In genomic region chr17:34670235-34670634, GRCm38 (mm10) we compare ENCODE assay signal across 8 mouse cellular contexts. TPM values are rescaled to one million over a fixed set of nuclear protein-coding genes. Genes with fewer than 3 reads are reported as not detected.
DNase-seq lines count a peak whose midpoint lies in the region; ATAC-seq lines count a peak whose summit lies in the region.

Tnxb (plus strand) TSS chr17:34670535.

- H3K9me3 ChIP-seq in embryonic facial prominence, embryonic 10.5 days, result no peaks in the 10 kb centered on the region
- H3K9me3 ChIP-seq in heart, embryonic 14.5 days (ENCODE audit: control insufficient read depth, low read length), result no peaks in the 10 kb centered on the region
- no peaks in the 10 kb centered on the region for H3K9me3 ChIP-seq in liver, embryonic 13.5 days (replicated peaks)

- no peak for ATAC-seq in heart, embryonic 14.5 days (ENCODE audit: insufficient number of reproducible peaks, insufficient read depth, low FRiP score, low read depth)
- ATAC-seq in liver, embryonic 13.5 days (ENCODE audit: low read depth), result no peak

- 55% methylated on average over 7 of the region's 7 CpGs for WGBS in embryonic facial prominence, embryonic 10.5 days
- 68% methylated on average over 7 of the region's 7 CpGs for WGBS in heart, embryonic 14.5 days
- 56% methylated on average over 7 of the region's 7 CpGs for WGBS in liver, embryonic 13.5 days (ENCODE audit: insufficient replicate concordance)

- H3K4me1 ChIP-seq in embryonic facial prominence, embryonic 10.5 days, result peaks cover 20% of the 10 kb centered on the region
- H3K4me1 ChIP-seq in heart, embryonic 14.5 days (ENCODE audit: control insufficient read depth in 2 of 2, insufficient read depth in 2 of 2, low read length in 2 of 2), result peaks cover 5 to 23% of the 10 kb centered on the region in 2 experiments
- H3K4me1 ChIP-seq in liver, embryonic 13.5 days (replicated peaks), result peaks cover 4% of the 10 kb centered on the region; the same call in 1 of the 2 replicates

- no peaks in the 10 kb centered on the region for H3K36me3 ChIP-seq in embryonic facial prominence, embryonic 10.5 days (replicated peaks)
- H3K36me3 ChIP-seq in heart, embryonic 14.5 days (ENCODE audit: control insufficient read depth, insufficient read depth, low read length), result no peaks in the 10 kb centered on the region
- no peaks in the 10 kb centered on the region for H3K36me3 ChIP-seq in liver, embryonic 13.5 days

- H3K4me2 ChIP-seq in heart, embryonic 14.5 days (ENCODE audit: low read length), result peak within 1 kb of the TSS; percentile 63
- peak within 1 kb of the TSS; percentile 30; the same call in 1 of the 2 replicates for H3K4me2 ChIP-seq in liver, embryonic 13.5 days

- H3K27me3 ChIP-seq in embryonic facial prominence, embryonic 10.5 days (replicated peaks; ENCODE audit: low read depth, poor library complexity, severe bottlenecking), result peaks cover 83% of the 10 kb centered on the region
- peaks cover 48% of the 10 kb centered on the region for H3K27me3 ChIP-seq in heart, embryonic 14.5 days (ENCODE audit: control insufficient read depth, insufficient read depth, low read length)
- H3K27me3 ChIP-seq in liver, embryonic 13.5 days, result peaks cover 63% of the 10 kb centered on the region

- H3K4me3 ChIP-seq in embryonic facial prominence, embryonic 10.5 days, result peak within 1 kb of the TSS; percentile 53
- H3K4me3 ChIP-seq in heart, embryonic 14.5 days (ENCODE audit: control insufficient read depth in 1 of 2, insufficient read depth in 1 of 2, low read depth in 1 of 2, low read length in 2 of 2), result peak within 1 kb of the TSS; percentile 26 to 34; a peak in 3 of 4 replicates
- H3K4me3 ChIP-seq in liver, embryonic 13.5 days (replicated peaks), result peak within 1 kb of the TSS; percentile 14; the same call in 1 of the 2 replicates

- no peak within 1 kb of the TSS; the same call in 1 of the 2 replicates for H3K27ac ChIP-seq in embryonic facial prominence, embryonic 10.5 days (replicated peaks)
- no peak within 1 kb of the TSS for H3K27ac ChIP-seq in heart, embryonic 14.5 days (replicated peaks in 1 of 2; ENCODE audit: control insufficient read depth in 1 of 2, insufficient read depth in 1 of 2, low read depth in 2 of 2, low read length in 2 of 2)
- no peak within 1 kb of the TSS for H3K27ac ChIP-seq in liver, embryonic 13.5 days

- H3K9ac ChIP-seq in heart, embryonic 14.5 days (ENCODE audit: low read length), result peak within 1 kb of the TSS; percentile 41; the same call in 1 of the 2 replicates
- no peak within 1 kb of the TSS for H3K9ac ChIP-seq in liver, embryonic 13.5 days

- no peak for DNase-seq in adrenal gland, adult 18-20 months (ENCODE audit: low spot score in 2 of 2)
- no peak for DNase-seq in adrenal gland, adult (ENCODE audit: inconsistent age in 2 of 2, low spot score in 1 of 2)
- no peak for DNase-seq in embryonic facial prominence, embryonic 10.5 days (ENCODE audit: low spot score)
- no peak for DNase-seq in liver, embryonic 13.5 days
- DNase-seq in frontal cortex, postnatal 14 days (ENCODE audit: low spot score in 2 of 2), result no peak
- DNase-seq in urinary bladder, postnatal 10 days (ENCODE audit: low spot score), result no peak
- DNase-seq in retina, postnatal 1 day, result no peak

RNA-seq across cellular contexts. Expression of gene Tnxb, which starts in this region (rescaled TPM):
- 10 to 100 TPM; 19.8 to 25.2 TPM for total RNA-seq in adrenal gland, adult 18-20 months (2021)
- 0.03 TPM in 1 of 2 replicates, not detected in the other for polyA plus RNA-seq in embryonic facial prominence, embryonic 10.5 days (2016; fragmentation: Nextera tagmentation; extraction: Ambion mirVana)
- 2.7 and 3.0 TPM in 2 replicates for polyA plus RNA-seq in heart, embryonic 14.5 days (2014; fragmentation: Nextera tagmentation; extraction: Ambion mirVana)
- polyA plus RNA-seq in liver, embryonic 13.5 days (2015; fragmentation: Nextera tagmentation; extraction: Ambion mirVana), result 0.05 and 0.08 TPM in 2 replicates
